In genomic region chr4:59783685-59784279, GRCm38 (mm10) we compare ENCODE assay signal across 8 mouse cellular contexts. TPM values are rescaled to one million over a fixed set of nuclear protein-coding genes. Genes with fewer than 3 reads are reported as not detected.
DNase-seq lines count a peak whose midpoint lies in the region; ATAC-seq and TF ChIP-seq lines count a peak whose summit lies in the region.

No protein-coding gene starts in this region.

- peaks cover 8 to 9% of the 10 kb centered on the region in 2 experiments; a peak in 3 of 4 replicates for H3K4me1 ChIP-seq in ES-E14 (ENCODE audit: control insufficient read depth in 2 of 2, insufficient read depth in 2 of 2, low read length in 2 of 2, poor library complexity in 1 of 2)
- peaks cover 13% of the 10 kb centered on the region for H3K4me1 ChIP-seq in forebrain, embryonic 15.5 days
- H3K4me1 ChIP-seq in lung, embryonic 14.5 days (ENCODE audit: insufficient read depth), result 0 out of 2 replicates have a peak, but pooled peaks cover 3% of the 10 kb centered on the region
- H3K4me1 ChIP-seq in olfactory bulb, adult 2 months (ENCODE audit: control insufficient read depth, insufficient read depth, low read length), result peaks cover 4% of the 10 kb centered on the region
- peaks cover 8% of the 10 kb centered on the region; the same call in 1 of the 2 replicates for H3K4me1 ChIP-seq in thymus, adult 2 months (replicated peaks; ENCODE audit: control insufficient read depth, insufficient read depth, low read length)

- H3K4me3 ChIP-seq in ES-E14 (ENCODE audit: insufficient read depth in 1 of 2, low read depth in 1 of 2, low read length in 2 of 2, poor library complexity in 1 of 2, severe bottlenecking in 1 of 2), result peak overlapping the region; percentile 85 to 95
- peak overlapping the region; percentile 78 for H3K4me3 ChIP-seq in forebrain, embryonic 15.5 days
- H3K4me3 ChIP-seq in layer of hippocampus, adult 2 months, result peak overlapping the region; percentile 98
- H3K4me3 ChIP-seq in lung, embryonic 14.5 days (ENCODE audit: low read depth, low read length), result peak overlapping the region; percentile 92
- peak overlapping the region; percentile 94 for H3K4me3 ChIP-seq in olfactory bulb, adult 2 months (ENCODE audit: insufficient read depth, low read depth, low read length)
- H3K4me3 ChIP-seq in thymus, adult 2 months (ENCODE audit: control insufficient read depth, insufficient read depth, low read length), result peak overlapping the region; percentile 81

- peaks cover 8% of the 10 kb centered on the region for H3K36me3 ChIP-seq in ES-E14 (ENCODE audit: control insufficient read depth, insufficient read depth, low read length, poor library complexity, severe bottlenecking)
- H3K36me3 ChIP-seq in forebrain, embryonic 15.5 days, result 0 out of 2 replicates have a peak, but pooled peaks cover 2% of the 10 kb centered on the region
- H3K36me3 ChIP-seq in lung, embryonic 14.5 days (ENCODE audit: insufficient read depth), result 0 out of 2 replicates have a peak, but pooled peaks cover 10% of the 10 kb centered on the region
- H3K36me3 ChIP-seq in thymus, adult 2 months (ENCODE audit: control insufficient read depth, insufficient read depth, low read length), result no peaks in the 10 kb centered on the region; the same call in 1 of the 2 replicates

- H3K9me3 ChIP-seq in ES-E14 (ENCODE audit: control insufficient read depth, insufficient read depth, low read depth, low read length), result no peaks in the 10 kb centered on the region
- no peaks in the 10 kb centered on the region for H3K9me3 ChIP-seq in forebrain, embryonic 15.5 days
- no peaks in the 10 kb centered on the region for H3K9me3 ChIP-seq in lung, embryonic 14.5 days (ENCODE audit: low read depth, low read length)

- H3K9ac ChIP-seq in ES-E14 (ENCODE audit: insufficient read depth, low read depth, low read length, poor library complexity, severe bottlenecking), result peak overlapping the region; percentile 93
- H3K9ac ChIP-seq in forebrain, embryonic 15.5 days (replicated peaks), result peak overlapping the region; percentile 69
- peak overlapping the region; percentile 76 for H3K9ac ChIP-seq in lung, embryonic 14.5 days

- intact Hi-C loops in heart, postnatal 36 days (cut with DNase I), result loop anchor here (1.0 kb wide), 1 partner anchor 168 kb away; no protein-coding TSS in a partner anchor

- in situ Hi-C loops in ES-E14 (cut with MboI; ENCODE audit: low sequenced_read_pairs in 2 of 2, unreplicated experiment in 2 of 2), result no loop called here

- TF ChIP-seq CTCF in layer of hippocampus, adult 2 months (conservative IDR thresholded peaks at IDR 0.05), result no peak
- no peak for TF ChIP-seq CTCF in lung, embryonic 14.5 days (IDR thresholded peaks at IDR 0.05; ENCODE audit: low read depth)
- no peak for TF ChIP-seq CTCF in olfactory bulb, adult 2 months (IDR thresholded peaks at IDR 0.05; ENCODE audit: insufficient read depth, low read depth, low read length)
- 0 out of 2 replicates have a peak, but pooled peaks have one; percentile 47 for TF ChIP-seq CTCF in thymus, adult 2 months (IDR thresholded peaks at IDR 0.05; ENCODE audit: borderline replicate concordance, control insufficient read depth, extremely low read depth, insufficient read depth, low read length, poor library complexity)

- peak; percentile 63; the same call in 1 of the 2 replicates for TF ChIP-seq POLR2A in olfactory bulb, adult 2 months (IDR thresholded peaks at IDR 0.05; ENCODE audit: insufficient read depth, low read depth, low read length)
- peak; percentile 70 for TF ChIP-seq POLR2A in thymus, adult 2 months (IDR thresholded peaks at IDR 0.05; ENCODE audit: control insufficient read depth, extremely low read depth, insufficient read depth, low read length, poor library complexity)

- WGBS in forebrain, embryonic 15.5 days, result under 1% methylated on average over 36 of the region's 36 CpGs
- WGBS in lung, embryonic 14.5 days, result under 1% methylated on average over 36 of the region's 36 CpGs
- WGBS in olfactory bulb, adult 2 months, result under 1% methylated on average over 36 of the region's 36 CpGs
- WGBS in thymus, adult 2 months, result 2% methylated on average over 36 of the region's 36 CpGs

- ATAC-seq in forebrain, embryonic 15.5 days (replicated peaks), result peak; percentile 97
- peak; percentile 98 for ATAC-seq in lung, embryonic 14.5 days (ENCODE audit: insufficient read depth)

- peak overlapping the region; percentile 89 for H3K4me2 ChIP-seq in forebrain, embryonic 15.5 days (replicated peaks)
- H3K4me2 ChIP-seq in lung, embryonic 14.5 days, result peak overlapping the region; percentile 87

- H3K27me3 ChIP-seq in forebrain, embryonic 15.5 days, result no peaks in the 10 kb centered on the region
- H3K27me3 ChIP-seq in lung, embryonic 14.5 days (ENCODE audit: insufficient read depth, low read length), result no peaks in the 10 kb centered on the region
- no peaks in the 10 kb centered on the region for H3K27me3 ChIP-seq in thymus, adult 2 months (ENCODE audit: control insufficient read depth, insufficient read depth, low read length)

- peak; percentile 98 for DNase-seq in ES-E14 (ENCODE audit: low read depth, low spot score)
- DNase-seq in cerebellum, adult 11-12 months, result peak; percentile 96
- peak; percentile 94 for DNase-seq in heart, postnatal 36 days
- peak; percentile 97 for DNase-seq in layer of hippocampus, adult 2 months (ENCODE audit: low spot score in 2 of 2)
- peak; percentile 99 for DNase-seq in lung, embryonic 14.5 days
- peak; percentile 95 for DNase-seq in thymus, adult 2 months

- H3K27ac ChIP-seq in ES-E14 (ENCODE audit: insufficient read depth, low read depth, low read length, poor library complexity, severe bottlenecking), result peak overlapping the region; percentile 66
- H3K27ac ChIP-seq in forebrain, embryonic 15.5 days (replicated peaks), result peak overlapping the region; percentile 54; the same call in 1 of the 2 replicates
- H3K27ac ChIP-seq in layer of hippocampus, adult 2 months, result peak overlapping the region; percentile 74
- H3K27ac ChIP-seq in lung, embryonic 14.5 days (ENCODE audit: low read depth), result peak overlapping the region; percentile 56; the same call in 1 of the 2 replicates
- no peak overlapping the region for H3K27ac ChIP-seq in olfactory bulb, adult 2 months (ENCODE audit: insufficient read depth, low read depth, low read length)
- H3K27ac ChIP-seq in thymus, adult 2 months (ENCODE audit: control insufficient read depth, insufficient read depth, low read length), result peak overlapping the region; percentile 56; the same call in 1 of the 2 replicates

TF ChIP-seq in ES-E14, 5 proteins besides CTCF, POLR2A, EP300 and RAD21:
- TF ChIP-seq ZC3H11A (IDR thresholded peaks at IDR 0.05; ENCODE audit: borderline replicate concordance, low read depth, low read length), result no peak
- TF ChIP-seq CHD2 (IDR thresholded peaks at IDR 0.05; ENCODE audit: low read depth, low read length), result 0 out of 2 replicates have a peak, but pooled peaks have one; percentile 26
- TF ChIP-seq ZNF384 (IDR thresholded peaks at IDR 0.05; ENCODE audit: low read depth, low read length), result peak; percentile 50; the same call in 1 of the 2 replicates
- no peak for TF ChIP-seq MAFK (IDR thresholded peaks at IDR 0.05; ENCODE audit: insufficient read depth, low read depth, low read length)
- peak; percentile 78; the same call in 1 of the 2 replicates for TF ChIP-seq HCFC1 (IDR thresholded peaks at IDR 0.05; ENCODE audit: borderline replicate concordance, insufficient read depth, low read length)

RNA-seq across cellular contexts. Expression of gene Inip, which starts 17.6 kb away (rescaled TPM):
- 31.5 and 32.9 TPM in 2 replicates for total RNA-seq in ES-E14 (2012; rRNA removed)
- 77.2 and 80.6 TPM in 2 replicates for polyA plus RNA-seq in forebrain, embryonic 15.5 days (2015; fragmentation: Nextera tagmentation; extraction: Ambion mirVana)
- 1 to 10 TPM; 8.3 to 8.7 TPM for total RNA-seq in heart, postnatal 36 days (2021)
- total RNA-seq in layer of hippocampus, adult 2 months (2021), result 10 to 100 TPM; 23.6 to 25.6 TPM
- polyA plus RNA-seq in lung, embryonic 14.5 days (2014; fragmentation: Nextera tagmentation; extraction: Ambion mirVana), result 60.7 and 64.7 TPM in 2 replicates
- polyA plus RNA-seq in olfactory bulb, adult 2 months (2012; ENCODE audit: insufficient read depth, insufficient read length, low replicate concordance, missing spikeins), result not detected in 2 replicates
- 26.7 and 27.8 TPM in 2 replicates for polyA plus RNA-seq in thymus, adult 2 months (2012; rRNA removed)

RNA-seq across cellular contexts. Expression of gene Snx30, which starts 21.9 kb away (rescaled TPM):
- total RNA-seq in ES-E14 (2012; rRNA removed), result 16.0 and 19.8 TPM in 2 replicates
- 10.7 and 13.0 TPM in 2 replicates for polyA plus RNA-seq in forebrain, embryonic 15.5 days (2015; fragmentation: Nextera tagmentation; extraction: Ambion mirVana)
- 1 to 10 TPM; 5.6 to 6.4 TPM for total RNA-seq in heart, postnatal 36 days (2021)
- 10 to 100 TPM; 40.3 to 44.6 TPM for total RNA-seq in layer of hippocampus, adult 2 months (2021)
- 9.8 and 10.6 TPM in 2 replicates for polyA plus RNA-seq in lung, embryonic 14.5 days (2014; fragmentation: Nextera tagmentation; extraction: Ambion mirVana)
- not detected in 2 replicates for polyA plus RNA-seq in olfactory bulb, adult 2 months (2012; ENCODE audit: insufficient read depth, insufficient read length, low replicate concordance, missing spikeins)
- polyA plus RNA-seq in thymus, adult 2 months (2012; rRNA removed), result 6.1 and 7.8 TPM in 2 replicates
